Mouse (Mus musculus) testis, adult 2 months (tissue): ENCODE measurements around the gene Etv4.

Source experiments
- CTCF ChIP-seq: fragments of 200-500 bp; IDR thresholded peaks from 2 replicates; pipeline ENCODE4 v1.5.1; 2012; ENCODE audit warnings: low read depth, mild to moderate bottlenecking, inconsistent platforms, low read length, moderate library complexity; ENCODE audit not compliant: control insufficient read depth, insufficient read depth, insufficient replicate concordance
- POLR2A ChIP-seq: fragments of 200-500 bp; IDR thresholded peaks from 2 replicates; pipeline ENCODE4 v1.6.1; 2012; ENCODE audit warnings: low read depth, mild to moderate bottlenecking, inconsistent platforms, low read length, moderate library complexity; ENCODE audit not compliant: control insufficient read depth

GRCm38 (mm10) chr11:101764546-101764945 is 20.6 kb downstream of the Etv4 start:
- no peak for TF ChIP-seq CTCF
- no peak for TF ChIP-seq POLR2A
